Mouse (Mus musculus) mouse trophoblast stem cell (cell line): ENCODE data around the gene Nfkbie.

Experiments
- in situ Hi-C, 2 experiments: fragments of 300-500 bp; cut with MseI, MboI; formaldehyde crosslinking; loops; 2 replicates in 1 of 2; 3 replicates in 1 of 2; pipeline ENCODE4 v1.15.1; 2025

Nfkbie gene

GRCm38 (mm10) chr17:45555452-45556106 is at the start of gene Nfkbie:
Nfkbie (plus strand) TSS chr17:45555703.
- in situ Hi-C loops, result no loop called here

GRCm38 (mm10) chr17:45505941-45506465 is 49.5 kb upstream of the Nfkbie start:
- in situ Hi-C loops, result no loop called here

GRCm38 (mm10) chr17:45506700-45507189 is 48.8 kb upstream of the Nfkbie start, which contains the start of gene Aars2:
Aars2 (plus strand) TSS chr17:45506841.
- in situ Hi-C loops, result no loop called here

GRCm38 (mm10) chr17:45510871-45511270 is 44.6 kb upstream of the Nfkbie start:
- in situ Hi-C loops, result loop anchor here in 1 of 2 experiments (5.0 kb wide), 1 partner anchor 41 kb away; no protein-coding TSS in a partner anchor

GRCm38 (mm10) chr17:45511757-45512156 is 43.7 kb upstream of the Nfkbie start:
- in situ Hi-C loops, result loop anchor here in 1 of 2 experiments (5.0 kb wide), 1 partner anchor 41 kb away; no protein-coding TSS in a partner anchor

- in situ Hi-C loops, result loop anchor here in 1 of 2 experiments (5.0 kb wide), 1 partner anchor 37 kb away; no protein-coding TSS in a partner anchor
Measured at GRCm38 (mm10) chr17:45515204-45515726, 40.2 kb upstream of the Nfkbie start.

- in situ Hi-C loops, result loop anchor here in 1 of 2 experiments (5.0 kb wide), 1 partner anchor 36 kb away; no protein-coding TSS in a partner anchor
Measured at GRCm38 (mm10) chr17:45515806-45516205, 39.7 kb upstream of the Nfkbie start.

- in situ Hi-C loops, result loop anchor here in 1 of 2 experiments (5.0 kb wide), 1 partner anchor 36 kb away; no protein-coding TSS in a partner anchor
Measured at GRCm38 (mm10) chr17:45516488-45516887, 39.0 kb upstream of the Nfkbie start.

- in situ Hi-C loops, result loop anchor here in 1 of 2 experiments (5.0 kb wide), 1 partner anchor 35 kb away; no protein-coding TSS in a partner anchor
Measured at GRCm38 (mm10) chr17:45517135-45517534, 38.4 kb upstream of the Nfkbie start.

GRCm38 (mm10) chr17:45517549-45518215 is 37.8 kb upstream of the Nfkbie start:
- in situ Hi-C loops, result loop anchor here in 1 of 2 experiments (5.0 kb wide), 1 partner anchor 35 kb away; no protein-coding TSS in a partner anchor

- in situ Hi-C loops, result loop anchor here in 1 of 2 experiments (5.0 kb wide), 1 partner anchor 33 kb away; no protein-coding TSS in a partner anchor
Measured at GRCm38 (mm10) chr17:45518766-45519475, 36.6 kb upstream of the Nfkbie start.

- in situ Hi-C loops, result no loop called here
Measured at GRCm38 (mm10) chr17:45520136-45520535, 35.4 kb upstream of the Nfkbie start.

- in situ Hi-C loops, result no loop called here
Measured at GRCm38 (mm10) chr17:45523263-45523662, 32.2 kb upstream of the Nfkbie start, which contains the start of gene Tcte1. Tcte1 (plus strand) TSS chr17:45523434.

- in situ Hi-C loops, result no loop called here
Measured at GRCm38 (mm10) chr17:45524961-45525360, 30.5 kb upstream of the Nfkbie start.

- in situ Hi-C loops, result no loop called here
Measured at GRCm38 (mm10) chr17:45526571-45526970, 28.9 kb upstream of the Nfkbie start.

GRCm38 (mm10) chr17:45530346-45530782 is 25.1 kb upstream of the Nfkbie start:
- in situ Hi-C loops, result loop anchor here in 1 of 2 experiments (5.0 kb wide), 1 partner anchor 53 kb away; the partner anchor contains the start of gene Spats1

GRCm38 (mm10) chr17:45532896-45533295 is 22.6 kb upstream of the Nfkbie start:
- in situ Hi-C loops, result loop anchor here in 1 of 2 experiments (5.0 kb wide), 1 partner anchor 56 kb away; the partner anchor contains the start of gene Spats1

- in situ Hi-C loops, result no loop called here
Measured at GRCm38 (mm10) chr17:45536264-45536663, 19.2 kb upstream of the Nfkbie start.

- in situ Hi-C loops, result no loop called here
Measured at GRCm38 (mm10) chr17:45538394-45538793, 17.1 kb upstream of the Nfkbie start.

GRCm38 (mm10) chr17:45539664-45540063 is 15.8 kb upstream of the Nfkbie start:
- in situ Hi-C loops, result no loop called here

- in situ Hi-C loops, result no loop called here
Measured at GRCm38 (mm10) chr17:45542129-45542528, 13.4 kb upstream of the Nfkbie start.
